Mouse (Mus musculus): Measurements from ENCODE around the gene Obsl1.

DNA sequence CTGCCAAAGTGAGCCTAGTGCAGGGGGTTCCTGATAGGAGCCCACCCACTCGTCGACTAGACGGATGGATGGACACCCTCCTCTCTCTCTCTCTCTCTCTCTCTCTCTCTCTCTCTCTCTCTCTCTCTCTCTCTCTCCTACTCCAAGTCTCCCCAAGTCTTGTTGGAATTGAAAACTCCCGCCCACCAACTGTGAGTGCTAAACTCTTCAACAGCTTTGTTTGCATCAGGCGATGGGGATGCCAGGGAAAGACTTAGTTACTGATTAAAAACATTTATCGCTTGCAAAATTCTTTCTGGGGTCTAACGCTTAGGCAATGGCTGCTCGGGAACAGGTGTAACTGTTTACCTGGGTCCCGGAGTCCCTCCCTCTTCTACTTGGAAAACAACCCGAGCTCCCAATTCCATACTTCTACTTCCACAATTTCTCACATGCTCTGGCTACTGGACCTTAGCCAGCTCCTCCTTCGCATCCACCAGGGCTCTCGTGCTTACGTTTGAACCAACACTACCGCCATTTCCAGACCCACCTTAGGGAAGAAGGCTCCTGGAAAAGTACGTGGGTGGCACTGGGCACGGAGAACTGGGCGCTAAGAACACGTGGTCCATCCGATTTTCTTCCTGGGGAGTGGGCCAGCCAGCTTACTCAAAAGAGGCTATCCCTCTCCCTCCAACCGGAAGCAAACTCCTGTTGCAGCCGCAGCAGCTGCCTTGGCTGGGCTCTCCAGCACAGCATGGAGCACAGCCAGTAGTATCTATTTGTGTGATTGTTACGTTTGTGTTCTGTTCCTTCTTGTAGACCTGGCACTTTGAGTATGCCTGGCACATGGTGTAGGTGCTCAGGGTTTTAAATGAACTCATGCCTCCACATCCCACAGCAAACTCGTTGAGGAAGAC lies 47.2 kb downstream of the Obsl1 start:
- TF ChIP-seq CTCF (IDR thresholded peaks at IDR 0.05; ENCODE audit: low read depth) (no peak), EP300 (optimal IDR thresholded peaks at IDR 0.05) (no peak)
